Mouse (Mus musculus) CH12.LX (cell line): ENCODE measurements around the gene Tpst2. TPM values are rescaled to one million over a fixed set of nuclear protein-coding genes. Genes with fewer than 3 reads are reported as not detected.

Source experiments
- DNase-seq: peaks from one replicate; pipeline ENCODE4 v3.0.0-alpha.2; 2013; ENCODE audit errors: extremely low read depth
- H3K27ac ChIP-seq: 2 replicates; pipeline ENCODE4 v1.5.1; 2012; ENCODE audit warnings: low read depth, mild to moderate bottlenecking, control low read depth, moderate library complexity; ENCODE audit not compliant: insufficient read depth
- H3K27me3 ChIP-seq: replicated peaks from 2 replicates; pipeline ENCODE3; 2012; ENCODE audit warnings: inconsistent platforms
- H3K36me3 ChIP-seq, 2 experiments: replicated peaks in 1 of 2; 2 replicates each; pipeline versions ENCODE3 to v1.6.1; 2012; ENCODE audit warnings: inconsistent platforms in 1 of 2, low read length in 1 of 2, mild to moderate bottlenecking in 1 of 2, mixed read lengths in 1 of 2, moderate library complexity in 1 of 2; ENCODE audit not compliant: control insufficient read depth in 1 of 2, insufficient read depth in 1 of 2
- H3K4me1 ChIP-seq, 2 experiments: 2 replicates each; pipeline ENCODE4 v1.6.1; 2012; ENCODE audit warnings: inconsistent platforms in 1 of 2, moderate library complexity in 1 of 2; ENCODE audit not compliant: insufficient read depth in 2 of 2, control insufficient read depth in 1 of 2
- H3K4me2 ChIP-seq: 2 replicates; pipeline ENCODE4 v1.6.1; 2012; ENCODE audit warnings: low read depth, mild to moderate bottlenecking, control low read depth; ENCODE audit not compliant: poor library complexity, insufficient read depth, severe bottlenecking
- H3K4me3 ChIP-seq, 3 experiments: fragments of 150-350 bp in 1 of 3; sonication (generic) in 1 of 3; replicated peaks in 1 of 3; 2 replicates each; pipeline versions ENCODE3 to v1.5.1; 2011 to 2012; ENCODE audit warnings: low read depth in 2 of 3, low read length in 2 of 3, mild to moderate bottlenecking in 2 of 3, moderate library complexity in 2 of 3, control low read depth in 1 of 3, improper control_type of control experiment in 1 of 3, inconsistent platforms in 1 of 3, mixed read lengths in 1 of 3; ENCODE audit not compliant: poor library complexity in 1 of 3
- H3K79me2 ChIP-seq: replicated peaks from 2 replicates; pipeline ENCODE4 v1.6.1; 2012; ENCODE audit warnings: mild to moderate bottlenecking, moderate library complexity; ENCODE audit not compliant: control insufficient read depth, poor library complexity, insufficient read depth, severe bottlenecking; ENCODE audit errors: extremely low read depth
- H3K9ac ChIP-seq: 2 replicates; pipeline ENCODE4 v1.6.1; 2012; ENCODE audit warnings: low read depth, mild to moderate bottlenecking, control low read depth, moderate library complexity; ENCODE audit not compliant: insufficient read depth
- H3K9me3 ChIP-seq: replicated peaks from 2 replicates; pipeline ENCODE3; 2012; ENCODE audit warnings: low read length, inconsistent platforms, mixed read lengths
- CHD1 ChIP-seq: IDR thresholded peaks from 2 replicates; pipeline ENCODE4 v1.6.1; 2012; ENCODE audit warnings: low read depth, low read length, improper control_type of control experiment, inconsistent platforms
- CHD2 ChIP-seq: IDR thresholded peaks from 2 replicates; pipeline ENCODE4 v1.6.1; 2011; ENCODE audit warnings: low read length, improper control_type of control experiment
- CTCF ChIP-seq, 2 experiments: IDR thresholded peaks in 1 of 2; conservative IDR thresholded peaks in 1 of 2; 2 replicates each; pipeline ENCODE4 v1.5.1; 2011 to 2012; ENCODE audit warnings: low read depth in 2 of 2, low read length in 2 of 2, improper control_type of control experiment in 1 of 2, inconsistent platforms in 1 of 2, mild to moderate bottlenecking in 1 of 2, moderate library complexity in 1 of 2
- E2F4 ChIP-seq: IDR thresholded peaks from 2 replicates; pipeline ENCODE4 v1.6.1; 2011; ENCODE audit warnings: low read depth, low read length, improper control_type of control experiment; ENCODE audit not compliant: insufficient replicate concordance
- JUN ChIP-seq: IDR thresholded peaks from 2 replicates; pipeline ENCODE4 v1.6.1; 2011; ENCODE audit warnings: low read depth, mild to moderate bottlenecking, low read length, improper control_type of control experiment, moderate library complexity; ENCODE audit not compliant: insufficient read depth
- JUND ChIP-seq: conservative IDR thresholded peaks from 2 replicates; pipeline ENCODE4 v1.6.1; 2011; ENCODE audit warnings: low read depth, low read length, improper control_type of control experiment
- MYC ChIP-seq: IDR thresholded peaks from 2 replicates; pipeline ENCODE4 v1.6.1; 2011; ENCODE audit warnings: low read depth, mild to moderate bottlenecking, improper control_type of control experiment, low read length
- PAX5 ChIP-seq: IDR thresholded peaks from 2 replicates; pipeline ENCODE4 v1.6.1; 2012; ENCODE audit warnings: low read length, inconsistent platforms, mixed read lengths
- POLR2A ChIP-seq: IDR thresholded peaks from 2 replicates; pipeline ENCODE4 v1.6.1; 2011; ENCODE audit warnings: low read depth, mild to moderate bottlenecking, improper control_type of control experiment, low read length
- POLR2AphosphoS2 ChIP-seq: IDR thresholded peaks from 2 replicates; pipeline ENCODE4 v1.6.1; 2011; ENCODE audit warnings: low read depth, low read length, improper control_type of control experiment
- RCOR1 ChIP-seq: conservative IDR thresholded peaks from 2 replicates; pipeline ENCODE4 v1.6.1; 2012; ENCODE audit warnings: low read depth, mild to moderate bottlenecking, inconsistent platforms, low read length, improper control_type of control experiment
- SIN3A ChIP-seq: IDR thresholded peaks from 2 replicates; pipeline ENCODE4 v1.6.1; 2012; ENCODE audit warnings: low read length, improper control_type of control experiment, inconsistent platforms
- SMC3 ChIP-seq: IDR thresholded peaks from 2 replicates; pipeline ENCODE4 v1.6.1; 2011; ENCODE audit warnings: low read depth, low read length, improper control_type of control experiment
- TCF12 ChIP-seq: IDR thresholded peaks from 2 replicates; pipeline ENCODE4 v1.6.1; 2014; ENCODE audit warnings: low read depth, mild to moderate bottlenecking, inconsistent platforms, low read length, improper control_type of control experiment
- UBTF ChIP-seq: IDR thresholded peaks from 2 replicates; pipeline ENCODE4 v1.6.1; 2012; ENCODE audit warnings: low read depth, mild to moderate bottlenecking, inconsistent platforms, low read length, improper control_type of control experiment, moderate library complexity
- USF2 ChIP-seq: conservative IDR thresholded peaks from 2 replicates; pipeline ENCODE4 v1.6.1; 2011; ENCODE audit warnings: low read depth, low read length, improper control_type of control experiment
- ZKSCAN1 ChIP-seq: IDR thresholded peaks from 2 replicates; pipeline ENCODE4 v1.6.1; 2012; ENCODE audit warnings: low read depth, inconsistent platforms, low read length, improper control_type of control experiment, borderline replicate concordance
- ZMIZ1 ChIP-seq: IDR thresholded peaks from 2 replicates; pipeline ENCODE4 v1.6.1; 2012; ENCODE audit warnings: low read depth, mild to moderate bottlenecking, inconsistent platforms, low read length, improper control_type of control experiment
- dilution Hi-C: fragments of 300-500 bp; cut with MboI; formaldehyde crosslinking; loops from 2 replicates; pipeline ENCODE4 v1.14.3; 2020; ENCODE audit warnings: low sequenced_read_pairs; ENCODE audit not compliant: extremely low pct_unique_long_range_greater_than_20kb, extremely low pct_ligation_motif_present
- in situ Hi-C: fragments of 300-500 bp; cut with MboI; formaldehyde crosslinking; loops from 3 replicates; pipeline ENCODE4 v1.14.3; 2019; ENCODE audit warnings: low sequenced_read_pairs, low pct_ligation_motif_present, low pct_unique_long_range_greater_than_20kb, mixed read lengths
- polyA plus RNA-seq: library from polyadenylated mRNA; unstranded; fragments of >175 nt; gene quantifications from 2 replicates; pipeline ENCODE4 v1.2.1, GENCODE M21; 2012; ENCODE audit warnings: low read depth; ENCODE audit not compliant: insufficient read length
- total RNA-seq, 2 experiments: library from RNA; depleted of rRNA; stranded (reverse); fragments of 300-350 nt in 1 of 2; fragments of >200 nt in 1 of 2; gene quantifications; 2 replicates each; pipeline ENCODE4 v1.2.3; 2012 to 2014

The Tpst2 gene
- total and polyA plus RNA-seq, 3 experiments = 12.6 to 20.7 (median 15.6) TPM

DNA sequence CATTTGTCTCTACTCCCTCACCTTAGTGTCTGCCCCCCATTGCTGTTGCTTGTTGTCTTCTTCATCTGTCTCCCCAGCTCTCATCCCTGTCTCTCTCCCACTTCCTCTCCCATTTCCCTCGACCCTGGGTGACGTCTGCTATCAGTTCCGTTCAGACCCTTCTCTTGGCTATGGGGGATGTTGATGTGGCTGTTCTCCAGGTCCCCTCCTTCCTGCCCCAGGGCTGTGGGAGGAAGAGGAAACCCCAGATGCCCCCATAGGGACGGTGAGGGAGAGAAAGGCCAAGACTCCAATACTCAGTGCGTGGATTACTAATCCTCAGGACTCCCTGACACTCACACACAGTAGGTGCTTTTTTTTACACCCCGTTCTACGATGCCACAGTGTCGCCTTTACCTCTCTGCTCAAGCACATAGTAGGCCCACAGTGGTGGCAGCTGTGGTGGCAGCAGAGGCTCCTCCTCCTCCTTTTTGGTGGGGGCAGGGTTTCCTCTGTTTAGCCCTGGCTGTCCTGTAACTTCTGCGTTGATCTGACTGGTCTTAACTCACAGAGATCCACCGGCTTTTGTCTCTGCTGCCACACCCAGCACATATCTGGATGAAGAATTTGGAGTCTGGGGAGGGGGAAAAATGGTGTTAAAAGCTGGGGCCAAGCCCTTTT, 7.2 kb downstream of the Tpst2 start:
- no peak for DNase-seq
- no peak for TF ChIP-seq JUN
- peak; percentile 82 for TF ChIP-seq ZKSCAN1
- Histone ChIP-seq H3K4me2 (no peak overlapping the region), H3K36me3 (peaks cover 0 to 16% of the 10 kb centered on the region in 2 experiments), H3K27ac (no peak overlapping the region), H3K9me3 (no peaks in the 10 kb centered on the region), H3K27me3 (no peaks in the 10 kb centered on the region), H3K4me3 (no peak overlapping the region), H3K79me2 (no peaks in the 10 kb centered on the region), H3K9ac (no peak overlapping the region), H3K4me1 (peaks cover 36 to 76% of the 10 kb centered on the region in 2 experiments)
- in situ Hi-C loops = no loop called here
- dilution Hi-C loops = no loop called here

GRCm38 (mm10) chr5:112284203-112284582, 7.7 kb downstream of the Tpst2 start:
- no peak for DNase-seq
- TF ChIP-seq E2F4 (no peak), SIN3A (no peak), POLR2A (no peak), JUND (no peak), MYC (no peak), POLR2AphosphoS2 (no peak), CTCF (conservative IDR thresholded peaks at IDR 0.05 in 1 of 2, IDR thresholded peaks at IDR 0.05 in 1 of 2; ENCODE audit: low read depth in 2 of 2, low read length in 2 of 2) (no peak), SMC3 (no peak), PAX5 (no peak), USF2 (no peak), CHD2 (no peak)
- H3K9ac ChIP-seq = no peak overlapping the region
- in situ Hi-C loops = no loop called here
- H3K4me3 ChIP-seq = no peak overlapping the region
- dilution Hi-C loops = no loop called here
- no peak overlapping the region for H3K27ac ChIP-seq
- no peaks in the 10 kb centered on the region for H3K9me3 ChIP-seq
- no peak overlapping the region for H3K4me2 ChIP-seq
- H3K4me1 ChIP-seq = peaks cover 32 to 71% of the 10 kb centered on the region in 2 experiments
- no peaks in the 10 kb centered on the region for H3K79me2 ChIP-seq
- peaks cover 0 to 16% of the 10 kb centered on the region in 2 experiments for H3K36me3 ChIP-seq
- no peaks in the 10 kb centered on the region for H3K27me3 ChIP-seq

DNA sequence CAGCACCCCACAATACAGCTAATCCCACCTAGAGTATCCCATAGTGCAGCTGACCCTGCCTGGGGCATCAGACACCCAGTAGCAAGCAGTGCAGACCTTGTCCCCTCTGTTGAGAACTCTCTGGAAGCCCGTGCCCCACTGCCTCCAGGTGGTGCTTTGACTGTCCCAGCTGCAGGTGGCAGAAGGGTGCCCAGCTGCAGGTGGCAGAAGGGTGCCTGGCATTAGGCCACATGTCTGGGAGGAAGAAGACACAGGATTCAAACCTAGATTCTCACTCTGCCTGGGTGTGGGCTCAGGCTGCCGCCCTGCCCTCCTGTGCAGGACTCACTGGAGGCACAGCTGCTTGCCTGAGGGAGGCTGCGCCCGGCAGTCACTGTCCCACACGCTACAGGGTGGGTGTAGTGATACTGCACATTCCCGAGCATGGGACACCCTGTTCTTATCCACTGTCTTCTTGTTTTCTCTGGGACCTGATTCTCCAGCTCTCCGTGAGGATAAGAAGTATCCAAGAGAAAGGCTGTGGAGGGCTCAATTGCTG, 9.1 kb downstream of the Tpst2 start:
- Histone ChIP-seq H3K9ac (no peak overlapping the region), H3K4me3 (no peak overlapping the region)
- dilution Hi-C loops = no loop called here

More for the DNA sequence above, 9.1 kb downstream of the Tpst2 start:
- no peaks in the 10 kb centered on the region for H3K27me3 ChIP-seq
- H3K4me1 ChIP-seq = peaks cover 25 to 58% of the 10 kb centered on the region in 2 experiments
- no peaks in the 10 kb centered on the region for H3K9me3 ChIP-seq
- no peak overlapping the region for H3K4me2 ChIP-seq
- in situ Hi-C loops = no loop called here
- H3K36me3 ChIP-seq = peaks cover 0 to 22% of the 10 kb centered on the region in 2 experiments
- no peak for DNase-seq
- H3K79me2 ChIP-seq = no peaks in the 10 kb centered on the region
- H3K27ac ChIP-seq = no peak overlapping the region
- TF ChIP-seq TCF12 (no peak), UBTF (no peak), USF2 (no peak), JUN (no peak), ZMIZ1 (no peak), CHD1 (no peak), RCOR1 (no peak), SIN3A (no peak), CHD2 (no peak), CTCF (conservative IDR thresholded peaks at IDR 0.05 in 1 of 2, IDR thresholded peaks at IDR 0.05 in 1 of 2; ENCODE audit: low read depth in 2 of 2, low read length in 2 of 2) (no peak), PAX5 (no peak)
- TF ChIP-seq, all 38 proteins: peak for 0
